Comparison of ENCODE assay signal across 8 mouse cellular contexts in genomic region chr16:95814513-95815118, GRCm38 (mm10).
DNase-seq lines count a peak whose midpoint lies in the region; ATAC-seq and TF ChIP-seq lines count a peak whose summit lies in the region.

No protein-coding gene starts in this region.

- H3K36me3 ChIP-seq in neural tube, embryonic 15.5 days, result no peaks in the 10 kb centered on the region

- no peaks in the 10 kb centered on the region for H3K9me3 ChIP-seq in neural tube, embryonic 15.5 days (replicated peaks)

- ATAC-seq in neural tube, embryonic 15.5 days (ENCODE audit: low FRiP score), result no peak

- H3K4me1 ChIP-seq in lung, adult 2 months (ENCODE audit: control insufficient read depth, insufficient read depth, low read length), result peaks cover 12% of the 10 kb centered on the region
- H3K4me1 ChIP-seq in neural tube, embryonic 15.5 days, result peaks cover 11% of the 10 kb centered on the region; the same call in 1 of the 2 replicates

- TF ChIP-seq POLR2A in lung, adult 2 months (IDR thresholded peaks at IDR 0.05; ENCODE audit: borderline replicate concordance, extremely low read depth, low read depth, low read length), result no peak

- no peak for TF ChIP-seq CTCF in lung, adult 2 months (IDR thresholded peaks at IDR 0.05; ENCODE audit: insufficient read depth, low read length)

- no peak overlapping the region for H3K4me3 ChIP-seq in lung, adult 2 months (replicated peaks; ENCODE audit: extremely low read depth, low read depth, low read length)
- H3K4me3 ChIP-seq in neural tube, embryonic 15.5 days (replicated peaks), result no peak overlapping the region

- peak; percentile 56 for DNase-seq in layer of hippocampus, adult 11-12 months (ENCODE audit: low spot score)
- no peak for DNase-seq in layer of hippocampus, adult 9-10 months (ENCODE audit: low spot score)
- DNase-seq in adrenal gland, adult 2 months, result peak; percentile 84
- DNase-seq in cerebellum, postnatal 25 days, result peak; percentile 60 to 66
- DNase-seq in lung, adult 2 months, result peak; percentile 49
- DNase-seq in spleen, adult 12 weeks (ENCODE audit: low spot score), result no peak
- no peak for DNase-seq in embryo, embryonic 9.5 days (ENCODE audit: extremely low spot score)

- H3K4me2 ChIP-seq in neural tube, embryonic 15.5 days, result no peak overlapping the region

- 25% methylated on average over 9 of the region's 9 CpGs for WGBS in lung, adult 2 months
- WGBS in neural tube, embryonic 15.5 days, result 69% methylated on average over 9 of the region's 9 CpGs

- H3K27me3 ChIP-seq in neural tube, embryonic 15.5 days (replicated peaks), result no peaks in the 10 kb centered on the region

- no peak overlapping the region for H3K27ac ChIP-seq in neural tube, embryonic 15.5 days (replicated peaks)

- H3K9ac ChIP-seq in neural tube, embryonic 15.5 days (replicated peaks), result no peak overlapping the region

Comparison
In these comparisons a context has a peak if more than half of its experiments do, and no peak if none do; other contexts are left out.
1. DNase-seq: peak in layer of hippocampus, adult 11-12 months (single experiment), adrenal gland, adult 2 months (single experiment), cerebellum, postnatal 25 days (2 of 2) and lung, adult 2 months (single experiment); none in layer of hippocampus, adult 9-10 months (single experiment), spleen, adult 12 weeks (single experiment) and embryo, embryonic 9.5 days (single experiment).